Mouse (Mus musculus) layer of hippocampus, adult 8-10 months (tissue): ENCODE data around the gene 4933400A11Rik. TPM values are rescaled to one million over a fixed set of nuclear protein-coding genes. Genes with fewer than 3 reads are reported as not detected.

Source experiments
- DNase-seq, 2 experiments: peaks; one replicate each; pipeline ENCODE4 v3.0.0; 2022; ENCODE audit warnings: low spot score in 2 of 2
- total RNA-seq, 4 experiments: library from RNA; stranded (reverse); gene quantifications; 2 replicates each; pipeline ENCODE4 v1.2.4; 2022

Gene 4933400A11Rik
- not detected for total RNA-seq

DNA sequence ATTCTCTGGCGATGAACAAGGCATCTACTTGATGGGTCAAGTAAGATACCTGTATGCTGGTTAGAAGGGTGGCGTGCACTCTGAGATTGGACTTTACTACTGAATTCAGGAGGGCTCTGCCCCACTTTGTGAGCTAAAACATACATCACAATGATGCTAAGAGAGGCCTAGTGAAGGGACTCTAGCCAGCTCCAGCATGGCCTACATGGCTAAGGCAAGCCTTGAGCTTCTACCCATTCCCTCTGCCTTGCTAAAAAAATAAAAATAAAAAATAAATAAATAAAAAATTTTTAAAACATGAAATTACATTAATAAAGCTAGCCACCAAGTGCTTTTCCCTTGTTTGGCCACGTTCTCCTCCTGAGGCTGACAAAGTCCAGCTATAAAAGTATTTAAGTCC, at the start of gene 4933400A11Rik:
Gene 4933400A11Rik (minus strand): TSS at position 101 of the 400 bp plus-strand sequence.
- no peak for DNase-seq

DNA sequence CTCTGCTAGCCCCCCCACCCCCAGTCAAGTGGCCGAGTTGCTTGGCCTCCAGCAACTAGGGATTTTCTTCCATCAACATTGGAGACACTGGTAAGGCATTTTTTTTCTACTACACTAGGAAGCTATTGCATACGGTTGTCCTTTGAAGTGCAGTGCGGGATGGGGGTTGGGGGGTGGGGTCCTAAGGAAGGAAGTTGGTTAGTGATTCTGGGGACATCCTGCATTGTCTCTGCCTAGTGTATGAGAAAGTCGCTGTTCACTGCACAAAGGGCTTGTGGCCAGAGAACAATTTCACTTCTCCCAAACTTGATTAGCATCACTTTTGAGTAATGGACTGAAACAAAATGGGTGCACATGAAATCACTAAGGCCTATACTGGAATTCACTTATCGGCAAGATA, 48.7 kb upstream of the 4933400A11Rik start:
- no peak for DNase-seq

DNA sequence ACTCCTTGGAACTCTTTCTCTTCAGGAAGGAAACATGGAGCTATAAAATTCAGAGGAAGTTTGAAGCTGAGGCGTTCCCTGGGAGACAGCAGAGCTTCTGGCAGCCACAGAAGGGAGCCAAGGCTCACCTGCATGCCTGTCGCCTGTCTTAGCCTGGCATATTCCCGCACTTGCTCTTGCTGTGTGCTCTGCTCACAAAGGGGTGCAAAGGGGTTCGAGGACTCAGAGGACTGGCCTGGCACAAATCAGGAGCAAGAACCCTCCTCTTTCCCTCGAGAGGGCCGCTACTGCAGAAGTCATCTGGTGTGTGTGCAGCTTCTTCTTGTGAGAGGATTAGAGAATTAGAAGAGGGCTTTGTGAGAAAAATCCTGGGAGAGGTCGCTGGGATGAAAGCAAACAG, 48.3 kb upstream of the 4933400A11Rik start:
- DNase-seq = peak in 1 of 2 experiments; percentile 3

DNA sequence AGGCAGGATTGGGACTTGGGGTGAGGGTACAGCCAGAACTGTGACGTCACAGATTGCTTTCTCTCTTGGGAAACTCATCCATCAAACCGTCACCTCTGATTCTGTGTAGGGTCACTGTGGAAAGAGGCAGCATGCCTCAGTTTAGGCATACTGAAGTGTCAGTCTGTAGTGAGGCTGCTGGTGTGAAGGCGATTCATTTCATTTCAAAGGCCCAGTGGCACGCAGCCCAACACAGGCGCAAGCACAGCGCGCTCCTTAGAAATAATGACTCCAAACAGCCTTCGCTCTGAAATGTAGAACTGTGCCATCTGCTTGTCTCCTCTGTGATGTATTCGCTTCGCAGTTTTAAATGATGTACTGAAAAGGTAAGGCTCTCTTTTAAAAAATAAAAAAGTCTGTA, 47.5 kb upstream of the 4933400A11Rik start:
- DNase-seq = peak; percentile 4 to 62

DNA sequence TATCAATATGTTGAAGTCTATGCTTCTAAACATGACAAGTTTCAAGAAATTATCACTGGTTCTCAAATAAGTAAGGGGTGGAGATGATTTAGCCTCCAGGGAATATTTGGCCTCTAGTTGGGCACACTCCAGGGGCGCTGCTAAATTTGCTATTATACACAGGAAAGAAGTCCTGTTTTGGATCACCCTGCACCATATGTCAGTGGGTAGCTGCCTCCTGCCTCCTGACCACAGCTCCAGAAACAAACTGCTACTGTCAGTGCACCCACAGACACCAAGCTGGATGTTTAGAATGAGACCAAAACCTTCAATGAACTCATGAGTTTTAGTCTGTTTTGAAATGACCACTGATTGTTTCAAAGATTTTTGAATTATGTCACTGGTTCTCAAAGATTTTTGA, 34.2 kb upstream of the 4933400A11Rik start:
- DNase-seq = no peak

DNA sequence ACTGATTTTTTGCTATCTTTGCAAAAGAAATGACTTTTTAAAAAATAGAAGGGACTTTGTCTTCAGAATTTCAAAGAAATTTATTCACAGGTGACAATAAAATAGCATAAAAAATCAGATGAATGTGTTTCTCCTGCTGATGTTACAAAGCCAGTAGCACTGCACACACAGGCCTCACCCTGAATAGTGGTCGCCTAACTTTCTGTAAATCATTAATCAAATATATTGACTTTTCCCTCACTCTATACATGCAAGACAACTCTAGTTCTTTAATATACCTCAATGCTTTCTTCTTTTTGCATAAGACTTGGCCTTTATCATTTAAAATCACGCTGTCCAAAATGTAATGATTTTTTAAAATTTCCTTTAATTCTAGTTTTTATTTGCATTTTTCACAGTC, 32.3 kb upstream of the 4933400A11Rik start:
- no peak for DNase-seq

DNA sequence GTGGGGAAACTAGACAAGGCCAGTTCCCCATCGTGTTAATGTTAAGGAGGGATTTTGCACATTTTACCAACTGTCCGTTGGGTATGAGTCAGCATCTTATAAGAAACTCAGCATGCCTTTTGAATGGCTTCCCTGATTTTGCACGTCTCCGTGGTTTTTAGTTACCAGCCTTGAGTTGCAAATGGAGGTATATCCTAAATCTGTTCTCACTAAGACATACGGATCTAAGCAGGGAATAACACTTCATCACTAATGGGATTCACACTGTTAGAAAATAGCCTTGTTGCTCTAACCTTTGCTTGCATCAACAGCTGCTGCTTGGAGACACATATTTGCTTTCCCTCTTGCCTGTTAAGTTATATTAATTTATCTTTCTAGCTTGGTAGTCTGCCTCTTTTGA, 31.9 kb upstream of the 4933400A11Rik start:
- no peak for DNase-seq

DNA sequence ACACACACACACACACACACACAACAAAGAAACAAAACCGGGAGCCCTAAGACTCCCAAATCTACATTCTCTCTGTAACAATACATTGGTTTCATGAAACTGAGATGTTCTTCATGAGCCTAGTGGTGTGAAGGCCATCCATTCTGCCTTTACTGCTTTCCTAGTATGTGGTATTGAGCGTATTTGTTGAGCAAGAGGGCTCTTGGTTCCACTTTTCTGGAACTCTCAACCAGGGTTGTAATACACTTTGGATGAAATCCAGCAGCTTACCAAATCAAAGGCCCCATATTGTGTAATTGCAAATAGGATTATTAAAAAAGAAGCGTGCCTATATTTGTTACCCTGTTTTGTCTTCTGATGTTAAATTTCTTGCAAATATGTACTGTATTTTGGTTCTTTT, 28.3 kb upstream of the 4933400A11Rik start:
- no peak for DNase-seq

DNA sequence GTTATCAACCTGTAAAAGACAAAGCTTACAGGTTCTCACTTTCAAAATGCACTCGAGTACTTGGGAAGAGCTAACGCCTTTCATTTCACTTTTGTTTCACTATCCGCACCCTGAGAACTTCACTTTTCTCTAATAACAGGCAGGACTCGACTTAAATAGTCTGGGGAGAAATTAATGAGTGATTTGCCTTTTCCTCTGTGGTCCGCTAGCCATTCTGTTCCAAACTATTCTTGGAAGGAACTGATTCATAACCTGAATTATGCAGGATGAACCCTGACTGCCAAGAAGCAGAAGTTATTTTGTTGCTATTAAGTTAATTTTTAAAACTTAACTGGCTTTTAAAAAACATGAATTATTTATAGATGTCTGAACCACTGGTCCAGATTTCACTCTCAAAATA, 26.4 kb upstream of the 4933400A11Rik start:
- no peak for DNase-seq

DNA sequence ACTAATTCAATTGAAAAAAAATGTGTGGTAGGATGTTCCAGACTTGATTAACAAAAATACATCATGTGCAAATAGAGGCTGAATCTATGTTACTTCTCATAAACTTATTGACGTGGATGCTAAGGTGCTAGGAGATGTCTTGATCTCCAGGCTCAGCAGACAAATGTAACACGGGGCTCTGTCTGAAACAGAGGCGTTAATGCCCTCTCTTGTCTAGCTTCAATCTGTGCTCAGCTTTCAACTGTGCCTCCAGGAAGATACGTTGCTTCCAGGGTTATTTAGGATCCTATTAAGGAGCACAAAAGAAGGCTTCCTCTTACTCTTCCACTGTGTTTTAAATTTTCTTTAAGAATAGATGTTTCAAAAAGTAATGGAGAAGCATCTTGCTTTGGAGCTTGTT, 20.8 kb upstream of the 4933400A11Rik start:
- no peak for DNase-seq

DNA sequence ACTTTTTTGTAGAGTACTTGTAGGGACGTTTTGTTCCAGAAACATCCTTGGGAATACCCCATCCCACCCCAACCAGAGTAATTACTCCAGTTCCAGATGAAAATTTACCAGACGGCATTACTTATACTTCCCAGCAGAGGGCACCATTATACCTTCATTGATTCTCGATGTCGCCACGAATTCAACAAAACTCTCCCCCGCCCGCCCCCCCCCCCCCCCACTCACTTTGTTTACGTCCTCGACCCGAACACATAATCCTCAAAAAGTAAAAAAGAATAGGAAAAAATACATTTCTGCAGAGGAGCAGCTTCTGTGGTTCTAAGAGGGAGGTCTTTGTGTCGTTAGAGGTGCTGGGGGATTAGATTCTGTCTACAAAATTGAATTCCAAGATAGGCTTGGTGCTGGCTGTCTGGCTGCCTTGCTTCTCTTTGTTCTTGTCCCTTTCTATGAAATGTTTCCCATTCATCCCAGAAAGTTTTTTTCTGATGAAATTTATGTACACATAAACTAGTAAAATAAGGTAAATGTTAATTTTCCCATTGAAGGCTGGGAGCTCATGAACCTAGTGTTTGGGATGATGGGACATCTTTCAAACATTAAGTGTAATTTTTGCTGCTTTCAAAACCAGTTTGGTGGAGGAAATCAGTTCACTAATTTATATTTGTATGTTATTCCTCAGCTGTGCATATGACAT, 19.7 kb upstream of the 4933400A11Rik start:
- peak; percentile 3 to 17 for DNase-seq

DNA sequence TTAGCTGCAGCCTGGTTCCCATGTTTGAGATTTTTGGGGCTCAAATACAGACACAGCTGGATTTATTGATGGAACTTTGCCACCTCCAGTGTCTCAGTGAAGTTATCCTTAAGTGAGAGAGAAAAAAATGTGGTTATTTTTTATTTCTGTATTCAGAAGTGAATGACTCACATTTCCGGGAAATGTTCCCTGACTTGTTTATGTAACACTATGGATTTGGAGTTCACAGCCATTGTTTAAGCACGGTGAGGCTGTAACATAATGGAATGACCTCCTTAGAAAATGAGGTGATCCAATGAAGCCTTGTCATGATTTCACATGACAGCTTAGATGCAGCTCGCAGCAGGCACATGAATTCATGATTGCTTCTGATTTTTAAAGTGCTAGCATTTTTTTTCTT, 17.7 kb upstream of the 4933400A11Rik start:
- no peak for DNase-seq

DNA sequence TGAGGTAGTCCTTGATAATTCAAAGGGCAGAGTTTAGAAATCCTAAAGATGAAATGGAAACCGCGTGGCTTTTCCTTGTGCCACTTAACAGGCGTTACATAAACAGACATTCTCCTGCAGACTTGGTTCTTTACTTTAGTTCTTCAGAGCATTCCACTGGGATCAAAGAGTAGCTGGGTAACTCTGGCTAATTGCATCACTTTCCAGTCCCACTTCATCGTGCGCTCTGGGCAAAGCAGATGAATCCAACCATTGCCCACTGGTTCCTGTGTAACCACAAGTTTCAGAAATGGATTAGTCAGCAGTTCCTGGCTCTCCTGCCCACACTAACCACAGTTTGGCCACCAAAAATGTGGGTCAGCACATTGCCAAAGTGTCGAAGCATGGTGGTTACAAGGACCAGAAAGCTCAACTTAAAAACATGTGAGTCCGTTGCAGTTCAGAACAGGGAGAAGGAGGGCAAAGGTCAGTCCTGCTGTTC, 15.4 kb upstream of the 4933400A11Rik start:
- no peak for DNase-seq

DNA sequence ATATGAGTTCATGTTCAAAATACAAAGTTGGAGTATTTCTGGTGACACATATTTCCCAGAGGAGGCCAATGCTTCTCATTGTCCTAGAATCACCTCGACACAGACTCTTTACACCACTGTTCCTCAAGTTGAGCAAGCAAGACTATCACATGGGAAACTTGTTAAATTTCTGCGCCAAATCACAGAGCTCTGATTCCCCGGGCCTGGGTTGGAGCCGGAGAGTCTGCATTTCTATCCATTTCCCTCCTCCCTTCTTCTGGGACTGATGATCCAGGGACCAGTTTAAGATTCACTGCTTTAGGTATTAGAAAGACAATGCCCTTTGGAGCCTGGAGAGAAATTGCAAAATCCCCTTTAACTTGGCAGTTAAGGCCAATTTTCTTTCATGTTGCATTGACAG, 15.0 kb upstream of the 4933400A11Rik start:
- no peak for DNase-seq

DNA sequence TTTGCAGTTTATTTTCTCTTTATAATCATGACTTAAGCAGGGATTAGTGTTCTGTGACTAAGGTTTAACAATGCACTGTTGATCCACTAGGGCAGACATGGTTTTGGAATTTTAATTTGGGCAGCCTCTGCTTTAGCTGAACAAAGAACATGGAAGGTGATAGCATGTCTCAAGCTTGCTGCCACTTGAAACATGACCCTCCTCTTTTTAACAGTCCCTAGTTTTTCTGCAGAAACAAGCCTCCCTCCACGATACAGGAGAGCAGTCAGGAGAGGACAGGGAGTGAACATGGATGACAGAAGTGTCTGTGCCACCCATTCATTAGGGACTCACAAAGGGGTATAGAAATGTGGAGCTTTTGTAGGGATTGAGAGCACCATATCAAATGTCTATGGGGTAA, 13.4 kb upstream of the 4933400A11Rik start:
- DNase-seq = no peak

DNA sequence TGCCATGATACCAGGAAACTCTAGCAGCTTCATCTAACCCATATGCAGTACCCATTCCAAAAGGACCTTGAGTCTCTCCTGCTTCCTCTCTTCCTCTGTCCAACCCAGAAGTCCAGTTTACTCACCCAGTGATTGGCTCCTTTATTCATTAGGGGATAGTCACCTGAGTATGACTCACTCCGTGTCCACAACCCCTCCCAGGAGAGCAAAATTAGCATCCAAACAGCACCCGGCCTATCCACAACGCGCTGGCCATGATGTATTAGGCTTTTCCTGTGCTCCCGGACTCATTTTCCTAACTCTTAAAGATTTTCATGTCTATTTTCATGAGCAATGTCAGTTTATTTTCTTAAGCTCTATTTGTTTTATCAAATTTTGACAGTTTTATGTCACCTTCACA, 10.3 kb upstream of the 4933400A11Rik start:
- no peak for DNase-seq

DNA sequence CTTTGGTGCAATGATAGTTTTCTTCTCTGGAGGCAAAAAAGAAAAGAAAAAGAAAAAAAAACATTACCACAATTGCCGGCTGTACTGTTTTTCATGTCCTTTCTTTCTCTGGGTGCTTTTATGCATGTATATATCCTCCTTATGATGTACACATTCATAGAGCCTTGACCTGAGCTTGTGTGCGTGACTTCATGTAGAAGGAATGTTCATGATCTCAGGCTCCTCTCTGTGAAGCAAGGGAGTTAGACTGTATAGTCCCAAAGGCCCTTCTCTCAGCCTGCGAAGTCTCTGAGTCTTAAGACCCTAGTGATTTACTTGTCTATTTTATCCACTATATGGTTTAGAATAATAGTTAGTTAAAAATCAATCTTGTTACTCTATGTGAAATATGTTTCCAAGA, 21.4 kb downstream of the 4933400A11Rik start:
- DNase-seq = no peak

DNA sequence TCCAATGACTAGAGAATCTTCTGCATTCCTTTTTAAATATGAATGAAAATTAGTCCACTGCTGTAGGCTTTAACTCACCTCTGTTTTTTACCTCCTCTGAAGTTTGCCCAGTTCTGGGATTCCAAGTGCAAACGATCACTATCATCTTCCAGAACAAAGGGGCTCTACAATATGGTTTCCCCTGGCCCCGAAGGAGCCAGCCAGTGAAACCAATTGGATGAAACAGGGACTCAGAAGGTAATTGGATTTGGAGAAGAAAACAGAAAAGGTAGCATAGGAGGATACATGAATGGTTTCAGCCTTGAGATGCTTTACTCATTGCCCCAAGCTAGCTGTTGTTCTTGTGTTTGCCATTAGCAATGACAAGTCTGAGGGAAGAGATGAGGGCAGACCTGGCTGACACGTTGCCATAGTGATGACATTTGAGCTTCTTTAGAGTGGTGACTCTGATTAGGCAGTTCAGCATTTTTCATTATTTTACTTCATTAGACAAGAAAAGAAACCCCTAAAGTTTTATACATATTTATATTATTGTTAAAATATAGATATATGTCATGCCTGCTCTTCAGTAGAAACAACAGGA, 44.0 kb downstream of the 4933400A11Rik start:
- no peak for DNase-seq

Other genes with a start within 250 kb of the 4933400A11Rik start
- gene Mid1, start 94.4 kb downstream of the 4933400A11Rik start, total RNA-seq = 10 to 100 TPM in 2 of 4 experiments, 1 to 10 TPM in 2; 4.8 to 29.5 (median 13.2) TPM
- 100 to 1,000 TPM in 3 of 4 experiments, 10 to 100 TPM in 1; 76.9 to 182 (median 146) TPM for gene Gm21887, start 230.0 kb upstream of the 4933400A11Rik start, total RNA-seq